Mouse (Mus musculus) urinary bladder, postnatal 4 days (tissue): ENCODE results near the gene Serp1.

ENCODE experiments used
- DNase-seq, 2 experiments: peaks; one replicate each; pipeline ENCODE4 v3.0.0; 2021 to 2022; ENCODE audit warnings: low spot score in 2 of 2

Gene Serp1

GRCm38 (mm10) chr3:58525652-58526407 lies at the start of gene Serp1, which contains the start of gene Eif2a:
Serp1 (minus strand) TSS chr3:58525892.
Eif2a (plus strand) TSS chr3:58525821.
- peak; percentile 97 to 98 for DNase-seq

GRCm38 (mm10) chr3:58570821-58571220 lies 45.1 kb upstream of the Serp1 start:
- no peak for DNase-seq

- no peak for DNase-seq
Observed at GRCm38 (mm10) chr3:58561437-58561836, 35.7 kb upstream of the Serp1 start.

GRCm38 (mm10) chr3:58559887-58560286 lies 34.2 kb upstream of the Serp1 start:
- DNase-seq, result no peak

- no peak for DNase-seq
Observed at GRCm38 (mm10) chr3:58556649-58557048, 31.0 kb upstream of the Serp1 start.

GRCm38 (mm10) chr3:58552001-58552811 lies 26.5 kb upstream of the Serp1 start:
- no peak for DNase-seq

DNA sequence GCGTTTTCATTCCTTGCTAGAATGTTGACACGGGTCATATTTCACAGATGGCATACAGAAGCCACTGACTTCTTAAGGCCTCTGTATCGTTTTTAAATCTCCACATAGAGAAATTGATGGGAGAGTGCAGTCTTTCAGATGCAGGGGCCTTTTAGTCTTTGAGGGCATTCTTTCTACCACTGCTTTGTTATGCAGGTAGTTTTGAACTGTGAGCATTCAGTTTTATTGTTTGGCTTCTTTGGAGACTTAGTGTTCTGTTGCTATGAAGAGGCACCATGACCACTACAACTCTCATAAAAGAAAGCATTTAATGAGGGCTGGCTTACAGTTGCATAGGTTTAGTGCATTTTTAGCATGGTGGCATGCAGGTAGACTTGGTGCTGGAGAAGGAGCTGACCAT lies 10.9 kb upstream of the Serp1 start:
- DNase-seq, result no peak

- no peak for DNase-seq
Observed at GRCm38 (mm10) chr3:58526408-58526737, 681 bp upstream of the Serp1 start.

- peak in 1 of 2 experiments; percentile 60 for DNase-seq
Observed at GRCm38 (mm10) chr3:58525166-58525565, 526 bp downstream of the Serp1 start.

DNA sequence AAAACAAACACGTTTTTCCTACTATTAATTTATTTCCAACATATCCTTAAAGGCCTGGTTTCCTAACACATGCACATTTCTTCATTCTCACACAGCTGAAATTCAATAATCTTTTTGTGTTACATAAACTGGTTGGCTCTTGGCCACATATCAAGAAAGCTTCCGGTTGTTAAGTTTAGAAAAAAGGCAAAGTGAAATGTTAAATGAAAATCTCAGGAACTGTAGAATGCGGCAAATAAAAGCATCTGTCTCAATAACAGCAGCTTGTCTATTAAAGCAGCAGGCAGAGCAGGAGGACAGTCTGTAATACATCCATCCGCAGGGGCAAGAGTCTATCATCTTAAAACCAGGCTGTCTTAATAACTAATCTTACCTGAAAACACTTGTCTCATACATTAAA lies 1.4 kb downstream of the Serp1 start:
- no peak for DNase-seq

- DNase-seq, result no peak
Observed at GRCm38 (mm10) chr3:58523386-58523785, 2.3 kb downstream of the Serp1 start.

- no peak for DNase-seq
Observed at GRCm38 (mm10) chr3:58521361-58521760, 4.3 kb downstream of the Serp1 start.

DNA sequence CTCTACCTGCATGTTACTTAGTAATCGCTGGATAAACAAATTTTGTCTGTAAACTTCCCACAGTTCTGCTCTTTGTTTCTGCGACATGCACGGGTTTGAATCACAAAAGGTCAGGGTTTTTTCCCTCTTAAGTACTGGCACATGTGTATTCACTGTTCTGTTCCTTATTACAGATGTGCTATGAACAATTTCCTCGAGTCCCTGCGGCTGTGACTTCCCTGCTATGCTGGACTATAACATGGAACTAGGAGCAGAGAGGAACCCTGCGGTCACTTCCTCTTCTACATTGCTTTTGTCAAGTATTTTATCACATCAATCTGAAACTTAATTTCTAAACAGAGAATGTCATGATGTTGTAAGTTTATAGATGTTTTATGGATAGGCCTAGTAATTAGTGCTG lies 5.4 kb downstream of the Serp1 start:
- no peak for DNase-seq

GRCm38 (mm10) chr3:58519536-58519935 lies 6.2 kb downstream of the Serp1 start:
- DNase-seq, result no peak

- DNase-seq, result no peak
Observed at GRCm38 (mm10) chr3:58518962-58519361, 6.7 kb downstream of the Serp1 start.

DNA sequence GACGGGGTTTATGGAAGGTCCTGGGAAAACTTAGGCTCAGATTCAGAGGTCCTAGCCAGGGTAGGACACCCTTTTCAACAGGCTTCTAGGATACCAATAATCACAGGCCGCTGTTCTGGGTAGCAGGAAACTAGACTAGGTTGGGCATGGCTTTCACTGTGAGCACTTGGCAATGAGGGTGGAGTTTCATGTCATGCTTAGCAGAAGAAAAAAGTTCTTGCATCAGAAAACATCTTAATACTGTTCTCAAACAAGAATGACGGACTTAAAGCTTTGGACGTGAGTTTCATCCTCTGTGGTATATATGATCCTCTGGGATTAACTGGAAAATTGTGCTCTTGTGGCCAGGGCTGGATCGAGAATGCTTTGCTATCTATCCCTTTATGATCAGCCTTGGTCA lies 7.9 kb downstream of the Serp1 start:
- DNase-seq, result no peak

- DNase-seq, result no peak
Observed at GRCm38 (mm10) chr3:58517258-58517657, 8.4 kb downstream of the Serp1 start.

GRCm38 (mm10) chr3:58516602-58516976 lies 9.1 kb downstream of the Serp1 start:
- DNase-seq, result no peak

- no peak for DNase-seq
Observed at GRCm38 (mm10) chr3:58515947-58516601, 9.6 kb downstream of the Serp1 start.

DNA sequence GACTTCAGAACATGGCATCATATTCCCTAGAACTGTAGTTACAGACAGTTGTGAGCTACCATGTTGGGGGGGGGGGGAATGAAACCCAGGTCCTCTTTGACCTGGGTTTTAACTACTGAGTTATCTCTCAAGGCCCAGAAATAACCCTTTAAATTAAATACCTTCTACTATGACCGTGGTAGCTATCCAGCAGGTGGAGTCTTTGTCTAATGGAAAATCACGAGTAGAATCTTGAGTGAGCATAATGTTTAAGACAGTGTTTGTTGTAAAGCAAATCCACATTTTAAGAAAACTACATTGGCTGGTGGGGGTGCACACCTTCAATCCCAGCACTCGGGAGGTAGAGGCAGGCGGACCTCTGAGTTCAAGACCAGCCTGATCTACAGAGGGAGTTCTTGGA lies 12.2 kb downstream of the Serp1 start:
- DNase-seq, result no peak

GRCm38 (mm10) chr3:58512740-58513139 lies 13.0 kb downstream of the Serp1 start:
- no peak for DNase-seq

- no peak for DNase-seq
Observed at GRCm38 (mm10) chr3:58511581-58511980, 14.1 kb downstream of the Serp1 start.
